Mouse (Mus musculus) left cerebral cortex, postnatal 25 days (tissue): ENCODE measurements around the gene Abca8b. TPM values are rescaled to one million over a fixed set of nuclear protein-coding genes. Genes with fewer than 3 reads are reported as not detected.

Source experiments
- DNase-seq, 2 experiments: peaks; one replicate each; pipeline ENCODE4 v3.0.0; 2022; ENCODE audit warnings: low spot score in 2 of 2, mixed read lengths in 1 of 2
- intact Hi-C: fragments of 180-260 bp; cut with DNase I; formaldehyde crosslinking; loops from one replicate; pipeline ENCODE4 v1.15.1; 2025
- total RNA-seq, 2 experiments: library from RNA; stranded (reverse); gene quantifications; 2 replicates each; pipeline ENCODE4 v1.2.3; 2021

Gene Abca8b
- total RNA-seq, 2 experiments from 2014 or later = 9.4 to 10.4 TPM

DNA sequence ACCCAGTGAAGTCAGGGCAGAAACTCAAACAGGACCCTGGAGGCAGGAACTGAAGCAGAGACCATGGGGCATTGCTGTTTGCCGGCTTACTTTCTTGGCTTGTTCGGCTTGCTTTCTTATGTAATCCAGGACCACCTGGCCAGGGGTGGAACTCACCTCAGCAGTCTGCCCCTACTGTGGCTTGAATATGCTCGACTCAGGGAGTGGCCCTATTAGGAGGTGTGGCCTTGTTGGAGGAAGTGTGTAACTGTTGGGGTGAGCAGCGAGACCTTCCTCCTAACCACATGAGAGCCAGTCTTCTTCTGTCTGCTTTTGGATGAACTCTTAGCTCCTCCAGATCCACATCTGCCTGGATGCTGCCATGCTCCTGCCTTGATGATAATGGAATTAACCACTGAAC is 108.9 kb downstream of the Abca8b start:
- no peak for DNase-seq
- intact Hi-C loops = no loop called here

DNA sequence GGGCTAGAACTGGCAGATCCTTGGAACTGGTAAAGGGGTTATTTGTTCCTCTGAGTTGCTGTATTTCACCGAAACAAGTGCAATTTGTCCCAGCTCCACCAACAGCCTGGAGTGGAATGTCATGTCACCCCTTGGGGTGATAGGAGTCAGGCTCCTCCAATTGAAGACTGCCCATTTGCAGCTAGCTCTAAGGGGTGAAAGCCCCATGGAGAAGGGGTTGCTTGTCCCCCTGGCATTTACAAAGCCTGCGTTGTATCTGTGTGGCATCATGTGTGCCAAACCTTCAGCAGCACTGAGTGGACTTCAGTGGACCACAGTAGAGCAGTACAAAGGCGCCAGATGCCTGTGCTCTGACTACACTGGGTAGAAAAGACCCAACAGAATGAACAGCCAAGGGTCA is 110.1 kb downstream of the Abca8b start:
- DNase-seq = no peak
- intact Hi-C loops = no loop called here

DNA sequence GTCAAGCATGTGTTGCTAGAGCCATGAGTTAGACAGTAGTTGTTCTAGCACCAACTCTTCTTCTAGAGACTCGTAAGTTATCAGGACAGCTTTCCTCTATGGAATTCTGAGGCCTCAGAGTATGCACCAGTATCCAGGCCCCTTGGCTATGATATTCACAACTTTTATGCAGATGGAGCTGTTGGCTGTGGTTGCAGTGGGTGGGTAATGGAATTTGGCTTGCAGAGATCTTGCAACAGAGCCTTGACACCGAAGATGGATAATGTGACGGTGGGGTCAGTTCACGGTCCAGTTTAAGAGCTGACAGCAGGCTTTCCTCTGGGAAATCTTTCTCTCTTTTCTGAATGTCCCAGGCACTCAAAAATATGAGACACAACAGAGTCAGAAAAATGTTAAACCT is 110.8 kb downstream of the Abca8b start:
- intact Hi-C loops = no loop called here

GRCm38 (mm10) chr11:109884126-109884525 is 111.5 kb downstream of the Abca8b start:
- DNase-seq = no peak
- intact Hi-C loops = no loop called here

More for the DNA sequence above, 110.8 kb downstream of the Abca8b start:
- DNase-seq = no peak

Other genes starting within 250 kb of the Abca8b start
- not detected for gene 1700012B07Rik, start 167.8 kb downstream of the Abca8b start, total RNA-seq
- 1 to 10 TPM; 3.3 to 4.1 TPM for gene Abca8a, start 100.1 kb upstream of the Abca8b start, total RNA-seq
- gene Abca9, start 172.4 kb upstream of the Abca8b start, total RNA-seq = 1 to 10 TPM; 7.2 to 7.9 TPM